Mouse (Mus musculus): ENCODE measurements around the gene Gm17455. TPM values are rescaled to one million over a fixed set of nuclear protein-coding genes. Genes with fewer than 3 reads are reported as not detected.

Gm17455 gene
- polyA plus RNA-seq, 1 experiment: 0.99 TPM

GRCm38 (mm10) chr10:60373543-60373936 is 26.0 kb upstream of the Gm17455 start:
- no peak for DNase-seq (ENCODE audit: low read depth)

- DNase-seq (ENCODE audit: low read depth): no peak
Measured at GRCm38 (mm10) chr10:60373937-60374578, 25.5 kb upstream of the Gm17455 start.

GRCm38 (mm10) chr10:60376704-60377103 is 22.8 kb upstream of the Gm17455 start:
- DNase-seq (ENCODE audit: low read depth): no peak

- DNase-seq (ENCODE audit: low read depth): no peak
Measured at GRCm38 (mm10) chr10:60379419-60379957, 20.0 kb upstream of the Gm17455 start.

- DNase-seq (ENCODE audit: low read depth): no peak
Measured at GRCm38 (mm10) chr10:60380229-60380628, 19.3 kb upstream of the Gm17455 start.

GRCm38 (mm10) chr10:60381142-60381925 is 18.2 kb upstream of the Gm17455 start:
- DNase-seq (ENCODE audit: low read depth): no peak

- no peak for DNase-seq (ENCODE audit: low read depth)
Measured at GRCm38 (mm10) chr10:60388332-60388731, 11.2 kb upstream of the Gm17455 start.

GRCm38 (mm10) chr10:60389447-60389865 is 10.1 kb upstream of the Gm17455 start:
- no peak for DNase-seq (ENCODE audit: low read depth)

GRCm38 (mm10) chr10:60390177-60390903 is 9.2 kb upstream of the Gm17455 start:
- DNase-seq (ENCODE audit: low read depth): no peak

GRCm38 (mm10) chr10:60390904-60391420 is 8.6 kb upstream of the Gm17455 start:
- no peak for DNase-seq (ENCODE audit: low read depth)

GRCm38 (mm10) chr10:60391661-60392060 is 7.9 kb upstream of the Gm17455 start:
- DNase-seq (ENCODE audit: low read depth): no peak

GRCm38 (mm10) chr10:60394936-60395335 is 4.6 kb upstream of the Gm17455 start:
- no peak for DNase-seq (ENCODE audit: low read depth)

- no peak for DNase-seq (ENCODE audit: low read depth)
Measured at GRCm38 (mm10) chr10:60395605-60396004, 3.9 kb upstream of the Gm17455 start.

GRCm38 (mm10) chr10:60398051-60398814 is 1.3 kb upstream of the Gm17455 start:
- no peak for DNase-seq (ENCODE audit: low read depth)

- DNase-seq (ENCODE audit: low read depth): no peak
Measured at GRCm38 (mm10) chr10:60400507-60401295, 1.2 kb downstream of the Gm17455 start.

GRCm38 (mm10) chr10:60405460-60406177 is 6.1 kb downstream of the Gm17455 start:
- no peak for DNase-seq (ENCODE audit: low read depth)

- DNase-seq (ENCODE audit: low read depth): no peak
Measured at GRCm38 (mm10) chr10:60407831-60408230, 8.3 kb downstream of the Gm17455 start.

GRCm38 (mm10) chr10:60411794-60412193 is 12.3 kb downstream of the Gm17455 start:
- no peak for DNase-seq (ENCODE audit: low read depth)

GRCm38 (mm10) chr10:60413756-60414155 is 14.2 kb downstream of the Gm17455 start:
- no peak for DNase-seq (ENCODE audit: low read depth)

GRCm38 (mm10) chr10:60417041-60417440 is 17.5 kb downstream of the Gm17455 start:
- no peak for DNase-seq (ENCODE audit: low read depth)

All from gonadal fat pad, adult 2 months (tissue).